Comparison of ENCODE assay signal across 13 mouse cellular contexts in genomic region chr15:79577671-79578426, GRCm38 (mm10). TPM values are rescaled to one million over a fixed set of nuclear protein-coding genes. Genes with fewer than 3 reads are reported as not detected.
DNase-seq lines count a peak whose midpoint lies in the region; ATAC-seq lines count a peak whose summit lies in the region.
"Had no signal": no experiment of that assay in that cellular context is flagged by ENCODE, and none has a peak within 500 bp of the region (broad histone marks: within the 10 kb centered on the region; RNA-seq: fewer than 3 reads in every experiment).

No protein-coding gene starts in this region.

- intact Hi-C loops in left cerebral cortex, postnatal 10 days (cut with DNase I): no loop called here
- intact Hi-C loops in left cerebral cortex, postnatal 25 days (cut with DNase I): loop anchor here (1.0 kb wide), 2 partner anchors 22 to 32 kb away; partner anchors contain the start of gene Ddx17

- peak; percentile 21 to 32 for DNase-seq in left cerebral cortex, adult 18-20 months (ENCODE audit: low spot score in 2 of 2)
- no peak for DNase-seq in left cerebral cortex, postnatal 10 days (ENCODE audit: extremely low spot score in 1 of 2, low spot score in 2 of 2)
- DNase-seq in T-cell, adult 2 months (ENCODE audit: low spot score): peak; percentile 20
- DNase-seq in left cerebral cortex, postnatal 25 days (ENCODE audit: low spot score in 2 of 2): peak; percentile 26 to 83
- peak; percentile 58 for DNase-seq in thymus, postnatal 25 days
- no peak for DNase-seq in gastrocnemius, adult 18-20 months (ENCODE audit: low spot score)
- no peak for DNase-seq in adrenal gland, adult 18-20 months (ENCODE audit: low spot score in 2 of 2)
- DNase-seq: adrenal gland, adult 8-10 months; gastrocnemius, postnatal 14 days; kidney, postnatal 25 days; lung, adult 2 months had no signal

- ATAC-seq in cerebellum, adult (ENCODE audit: insufficient number of reproducible peaks, low FRiP score, low TSS enrichment): no peak

RNA-seq across cellular contexts. Expression of gene Dmc1, which starts 27.1 kb away (rescaled TPM):
- under 1 TPM; 0.37 to 0.53 TPM for total RNA-seq in left cerebral cortex, adult 18-20 months (2021)
- 1 to 10 TPM; 1.0 to 1.4 TPM for total RNA-seq in left cerebral cortex, postnatal 10 days (2021)
- total RNA-seq in left cerebral cortex, postnatal 25 days (2021): 1 to 10 TPM; 1.2 TPM
- total RNA-seq in gastrocnemius, adult 18-20 months (2021): not detected
- total RNA-seq in adrenal gland, adult 18-20 months (2021): under 1 TPM; 0.50 to 0.93 TPM
- total RNA-seq: G1E had no signal

RNA-seq across cellular contexts. Expression of gene Ddx17, which starts 31.3 kb away (rescaled TPM):
- total RNA-seq in left cerebral cortex, adult 18-20 months (2021): 100 to 1,000 TPM; 304 to 309 TPM
- 100 to 1,000 TPM; 381 TPM for total RNA-seq in left cerebral cortex, postnatal 10 days (2021)
- 100 to 1,000 TPM; 319 to 348 TPM for total RNA-seq in left cerebral cortex, postnatal 25 days (2021)
- 10 to 100 TPM; 52.5 to 75.6 TPM for total RNA-seq in gastrocnemius, adult 18-20 months (2021)
- total RNA-seq in adrenal gland, adult 18-20 months (2021): 100 to 1,000 TPM; 263 to 265 TPM

Comparison
In these comparisons a context has a peak if more than half of its experiments do, and no peak if none do; other contexts are left out.
1. DNase-seq: peak in left cerebral cortex, adult 18-20 months (2 of 2), T-cell, adult 2 months (single experiment), left cerebral cortex, postnatal 25 days (2 of 2) and thymus, postnatal 25 days (single experiment); none in left cerebral cortex, postnatal 10 days (0 of 2), gastrocnemius, adult 18-20 months (single experiment) and adrenal gland, adult 18-20 months (0 of 2).